Mouse (Mus musculus): Measurements from ENCODE around the gene Tmem178b. TPM values are rescaled to one million over a fixed set of nuclear protein-coding genes. Genes with fewer than 3 reads are reported as not detected.

Tmem178b gene
- polyA plus RNA-seq, 1 experiment, result 0.34 TPM

DNA sequence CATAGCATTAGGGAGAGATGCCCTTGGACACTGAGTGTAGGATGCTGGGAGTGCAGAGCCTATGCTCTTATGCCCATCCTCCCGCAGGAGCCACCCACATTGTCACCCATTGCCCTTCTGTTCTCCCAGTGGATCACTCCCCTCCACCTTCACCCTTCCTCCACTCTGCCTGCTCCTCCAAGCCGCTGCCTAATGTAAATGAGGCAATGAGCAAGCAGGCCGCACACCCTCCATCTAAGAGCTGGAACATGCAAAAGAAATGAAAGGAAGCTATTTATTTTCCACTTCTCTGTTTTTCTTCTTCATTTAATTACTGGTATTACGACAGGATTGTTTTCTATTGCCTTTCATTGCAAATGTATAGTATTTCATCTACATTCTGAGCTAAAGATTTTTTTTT is 142.1 kb downstream of the Tmem178b start:
- H3K27ac ChIP-seq (ENCODE audit: insufficient read depth, low read length), result no peak overlapping the region
- H3K4me3 ChIP-seq (ENCODE audit: low read depth, low read length), result no peak overlapping the region
- no peaks in the 10 kb centered on the region for H3K27me3 ChIP-seq (ENCODE audit: control insufficient read depth, insufficient read depth, low read length, poor library complexity, severe bottlenecking)
- no peaks in the 10 kb centered on the region for H3K4me1 ChIP-seq (ENCODE audit: control insufficient read depth, insufficient read depth, low read length)
- TF ChIP-seq CTCF (IDR thresholded peaks at IDR 0.05; ENCODE audit: low read depth, low read length) (no peak), EP300 (IDR thresholded peaks at IDR 0.05; ENCODE audit: insufficient read depth, low read depth, low read length) (no peak), POLR2A (IDR thresholded peaks at IDR 0.05; ENCODE audit: insufficient read depth, low read length) (no peak)
- no peak overlapping the region for H3K9ac ChIP-seq (ENCODE audit: low read depth, poor library complexity, severe bottlenecking)
- no peaks in the 10 kb centered on the region for H3K9me3 ChIP-seq (replicated peaks; ENCODE audit: control insufficient read depth, insufficient read depth, low read length, poor library complexity, severe bottlenecking)
- H3K36me3 ChIP-seq (ENCODE audit: control insufficient read depth, insufficient read depth, low read length, poor library complexity, severe bottlenecking), result no peaks in the 10 kb centered on the region

DNA sequence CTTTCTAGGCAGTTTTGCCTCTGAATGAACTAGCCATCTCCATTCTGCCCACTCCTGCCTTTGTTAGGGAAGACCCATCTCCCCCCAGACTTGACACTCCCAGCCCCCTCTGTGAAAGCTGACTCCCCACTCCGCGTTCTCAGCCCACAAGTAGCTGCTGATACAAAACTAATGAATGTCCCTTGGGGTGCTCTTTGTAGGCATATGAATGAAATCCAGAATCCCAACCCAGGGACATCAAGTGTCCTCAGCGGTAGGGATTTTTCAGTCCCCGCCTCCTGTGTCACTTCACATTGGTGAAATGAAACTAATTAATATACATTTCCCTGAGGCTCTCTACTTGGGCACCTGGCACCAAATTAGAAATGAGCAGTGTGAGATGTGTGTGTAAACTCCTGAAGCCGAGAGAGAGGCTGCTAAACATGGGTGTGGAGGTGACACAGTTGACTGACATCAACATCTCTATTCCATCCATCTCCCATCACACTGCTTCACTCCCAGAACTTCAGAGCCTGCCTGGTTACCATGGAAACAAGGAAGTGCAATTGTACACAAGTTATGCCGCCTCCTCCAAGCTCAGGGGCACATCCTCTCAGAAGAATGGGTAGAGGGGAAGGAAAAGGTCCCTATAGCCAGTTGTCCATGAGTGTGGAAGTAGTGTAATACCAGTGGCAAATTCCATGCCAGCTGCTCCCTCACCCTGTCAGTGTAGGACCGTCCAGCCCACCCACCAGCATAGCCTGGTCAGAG is 142.8 kb downstream of the Tmem178b start:
- H3K4me3 ChIP-seq (ENCODE audit: low read depth, low read length), result no peak overlapping the region
- H3K27ac ChIP-seq (ENCODE audit: insufficient read depth, low read length), result no peak overlapping the region
- no peaks in the 10 kb centered on the region for H3K27me3 ChIP-seq (ENCODE audit: control insufficient read depth, insufficient read depth, low read length, poor library complexity, severe bottlenecking)
- no peaks in the 10 kb centered on the region for H3K4me1 ChIP-seq (ENCODE audit: control insufficient read depth, insufficient read depth, low read length)
- H3K9me3 ChIP-seq (replicated peaks; ENCODE audit: control insufficient read depth, insufficient read depth, low read length, poor library complexity, severe bottlenecking), result no peaks in the 10 kb centered on the region
- no peaks in the 10 kb centered on the region for H3K36me3 ChIP-seq (ENCODE audit: control insufficient read depth, insufficient read depth, low read length, poor library complexity, severe bottlenecking)
- TF ChIP-seq EP300 (IDR thresholded peaks at IDR 0.05; ENCODE audit: insufficient read depth, low read depth, low read length) (no peak), CTCF (IDR thresholded peaks at IDR 0.05; ENCODE audit: low read depth, low read length) (no peak), POLR2A (IDR thresholded peaks at IDR 0.05; ENCODE audit: insufficient read depth, low read length) (no peak)
- no peak overlapping the region for H3K9ac ChIP-seq (ENCODE audit: low read depth, poor library complexity, severe bottlenecking)

DNA sequence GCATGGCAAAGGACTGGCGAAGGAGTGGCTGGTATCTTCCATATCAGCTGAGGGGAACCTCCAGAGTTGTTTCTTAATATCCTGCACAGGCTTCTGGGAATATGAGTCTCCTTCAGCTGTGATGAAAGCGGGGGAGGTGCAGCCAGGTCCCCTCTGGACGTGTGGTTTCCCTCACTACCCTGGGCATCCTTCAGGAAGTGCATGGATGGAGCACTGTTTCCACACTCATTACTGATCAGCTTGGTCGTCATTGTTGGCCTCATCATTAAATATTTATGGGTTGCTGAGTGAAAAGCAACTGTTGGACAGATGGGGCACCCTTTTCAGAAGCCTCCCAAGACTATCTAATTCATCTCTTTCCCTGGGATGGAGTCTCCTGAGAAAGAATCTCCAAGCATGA is 146.3 kb downstream of the Tmem178b start:
- H3K4me1 ChIP-seq (ENCODE audit: control insufficient read depth, insufficient read depth, low read length), result no peaks in the 10 kb centered on the region
- H3K9me3 ChIP-seq (replicated peaks; ENCODE audit: control insufficient read depth, insufficient read depth, low read length, poor library complexity, severe bottlenecking), result no peaks in the 10 kb centered on the region
- no peak overlapping the region for H3K9ac ChIP-seq (ENCODE audit: low read depth, poor library complexity, severe bottlenecking)
- no peak overlapping the region for H3K4me3 ChIP-seq (ENCODE audit: low read depth, low read length)
- no peak overlapping the region for H3K27ac ChIP-seq (ENCODE audit: insufficient read depth, low read length)
- H3K36me3 ChIP-seq (ENCODE audit: control insufficient read depth, insufficient read depth, low read length, poor library complexity, severe bottlenecking), result no peaks in the 10 kb centered on the region
- no peaks in the 10 kb centered on the region for H3K27me3 ChIP-seq (ENCODE audit: control insufficient read depth, insufficient read depth, low read length, poor library complexity, severe bottlenecking)
- TF ChIP-seq EP300 (IDR thresholded peaks at IDR 0.05; ENCODE audit: insufficient read depth, low read depth, low read length) (no peak), POLR2A (IDR thresholded peaks at IDR 0.05; ENCODE audit: insufficient read depth, low read length) (no peak), CTCF (IDR thresholded peaks at IDR 0.05; ENCODE audit: low read depth, low read length) (no peak)

DNA sequence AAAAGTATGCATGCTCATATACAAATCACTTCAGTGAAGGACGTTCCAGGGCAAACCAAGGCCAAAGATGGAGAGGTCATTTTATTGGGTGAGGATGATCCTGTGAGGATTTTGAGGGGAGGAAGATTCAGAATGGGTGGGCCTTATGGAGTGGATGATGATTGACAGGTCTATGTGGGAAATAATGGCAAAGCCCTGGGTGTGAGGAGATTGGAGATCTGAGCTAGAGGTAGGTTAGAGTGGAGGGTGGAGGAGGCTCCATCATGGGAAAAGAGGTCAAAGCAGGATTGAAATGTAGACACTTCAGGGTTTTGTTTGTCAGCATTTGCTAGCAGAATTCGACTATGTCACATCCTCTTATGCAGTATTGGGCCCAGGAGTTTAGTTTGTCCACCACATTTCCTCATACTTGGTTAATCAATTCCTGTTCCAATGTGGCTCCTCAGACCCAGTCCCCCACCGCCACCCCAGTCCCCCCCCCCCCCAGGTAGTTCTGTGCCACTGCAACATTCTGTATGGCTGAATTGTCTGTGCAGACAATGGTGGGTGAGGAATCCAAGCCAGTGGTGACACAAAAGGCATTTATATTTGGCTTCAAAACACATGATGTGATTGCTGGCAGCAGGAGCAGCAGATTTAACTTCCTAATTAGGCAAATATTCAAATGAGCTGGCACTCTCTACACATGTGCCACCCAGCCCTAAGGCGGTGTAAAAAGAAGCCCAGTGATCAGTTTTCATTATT is 150.7 kb downstream of the Tmem178b start:
- no peak overlapping the region for H3K4me3 ChIP-seq (ENCODE audit: low read depth, low read length)
- no peaks in the 10 kb centered on the region for H3K36me3 ChIP-seq (ENCODE audit: control insufficient read depth, insufficient read depth, low read length, poor library complexity, severe bottlenecking)
- no peaks in the 10 kb centered on the region for H3K27me3 ChIP-seq (ENCODE audit: control insufficient read depth, insufficient read depth, low read length, poor library complexity, severe bottlenecking)
- no peak overlapping the region for H3K9ac ChIP-seq (ENCODE audit: low read depth, poor library complexity, severe bottlenecking)
- H3K27ac ChIP-seq (ENCODE audit: insufficient read depth, low read length), result no peak overlapping the region
- TF ChIP-seq EP300 (IDR thresholded peaks at IDR 0.05; ENCODE audit: insufficient read depth, low read depth, low read length) (no peak), CTCF (IDR thresholded peaks at IDR 0.05; ENCODE audit: low read depth, low read length) (no peak), POLR2A (IDR thresholded peaks at IDR 0.05; ENCODE audit: insufficient read depth, low read length) (no peak)
- no peaks in the 10 kb centered on the region for H3K9me3 ChIP-seq (replicated peaks; ENCODE audit: control insufficient read depth, insufficient read depth, low read length, poor library complexity, severe bottlenecking)
- H3K4me1 ChIP-seq (ENCODE audit: control insufficient read depth, insufficient read depth, low read length), result no peaks in the 10 kb centered on the region

DNA sequence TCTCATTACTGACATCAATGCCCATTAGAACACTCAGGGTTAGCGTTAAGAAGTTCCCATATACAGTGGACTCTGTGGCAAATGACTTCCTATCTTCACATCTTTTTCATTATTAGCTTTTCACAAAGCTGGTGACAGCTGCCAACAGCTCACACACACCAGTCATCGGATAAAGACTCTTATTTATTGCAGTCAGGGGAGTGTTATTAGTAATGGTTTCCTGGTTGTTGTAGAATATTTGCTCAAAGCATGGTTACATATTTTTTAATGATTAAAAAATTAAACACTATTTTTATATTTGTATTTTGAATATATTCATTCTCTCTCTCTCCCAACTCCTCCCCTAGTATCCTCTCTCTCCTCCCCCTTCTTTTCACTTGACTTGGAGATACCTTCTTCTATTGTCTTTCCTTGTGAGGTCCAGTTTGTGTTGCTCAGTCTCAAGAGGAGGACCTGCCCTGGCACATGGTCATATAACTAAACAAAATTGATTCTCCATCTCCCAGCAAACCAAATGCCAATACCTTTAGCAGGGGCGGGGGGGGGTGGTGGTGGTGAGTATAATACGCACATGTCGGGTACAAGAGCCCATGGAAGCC is 151.4 kb downstream of the Tmem178b start:
- H3K4me1 ChIP-seq (ENCODE audit: control insufficient read depth, insufficient read depth, low read length), result no peaks in the 10 kb centered on the region

More for the DNA sequence above, 151.4 kb downstream of the Tmem178b start:
- no peaks in the 10 kb centered on the region for H3K27me3 ChIP-seq (ENCODE audit: control insufficient read depth, insufficient read depth, low read length, poor library complexity, severe bottlenecking)
- H3K27ac ChIP-seq (ENCODE audit: insufficient read depth, low read length), result no peak overlapping the region
- H3K9me3 ChIP-seq (replicated peaks; ENCODE audit: control insufficient read depth, insufficient read depth, low read length, poor library complexity, severe bottlenecking), result no peaks in the 10 kb centered on the region
- no peaks in the 10 kb centered on the region for H3K36me3 ChIP-seq (ENCODE audit: control insufficient read depth, insufficient read depth, low read length, poor library complexity, severe bottlenecking)
- no peak overlapping the region for H3K9ac ChIP-seq (ENCODE audit: low read depth, poor library complexity, severe bottlenecking)
- no peak overlapping the region for H3K4me3 ChIP-seq (ENCODE audit: low read depth, low read length)
- no peak for TF ChIP-seq POLR2A (IDR thresholded peaks at IDR 0.05; ENCODE audit: insufficient read depth, low read length)
- no peak for TF ChIP-seq EP300 (IDR thresholded peaks at IDR 0.05; ENCODE audit: insufficient read depth, low read depth, low read length)
- TF ChIP-seq CTCF (IDR thresholded peaks at IDR 0.05; ENCODE audit: low read depth, low read length), result no peak

Measured in ES-Bruce4 (cell line).